Mouse (Mus musculus) CH12F3 (cell line): ENCODE data around the gene Cabs1.

ENCODE experiments used
- in situ Hi-C: fragments of 300-500 bp; cut with MboI; formaldehyde crosslinking; loops from 2 replicates; pipeline ENCODE4 v1.14.3; 2020; ENCODE audit warnings: low sequenced_read_pairs

Cabs1 gene

GRCm38 (mm10) chr5:87979139-87979538 lies at the start of gene Cabs1:
Gene Cabs1, plus strand, starts transcription at chr5:87979439.
- in situ Hi-C loops, result no loop called here

GRCm38 (mm10) chr5:87931603-87932002 lies 47.6 kb upstream of the Cabs1 start:
- in situ Hi-C loops, result no loop called here

- in situ Hi-C loops, result no loop called here
Measured at GRCm38 (mm10) chr5:87940752-87941151, 38.5 kb upstream of the Cabs1 start.

- in situ Hi-C loops, result no loop called here
Measured at GRCm38 (mm10) chr5:87942515-87942914, 36.7 kb upstream of the Cabs1 start.

- in situ Hi-C loops, result no loop called here
Measured at GRCm38 (mm10) chr5:87951836-87952235, 27.4 kb upstream of the Cabs1 start.

GRCm38 (mm10) chr5:87969201-87969600 lies 10.0 kb upstream of the Cabs1 start, which contains the start of the genes 2310003L06Rik and Gm28434:
Gene 2310003L06Rik, plus strand, starts transcription at chr5:87969459.
Gene Gm28434, plus strand, starts transcription at chr5:87969517.
- in situ Hi-C loops, result no loop called here

- in situ Hi-C loops, result no loop called here
Measured at GRCm38 (mm10) chr5:87982468-87983214, 3.4 kb downstream of the Cabs1 start.

GRCm38 (mm10) chr5:88002249-88002648 lies 23.0 kb downstream of the Cabs1 start, which contains the start of gene Smr3a:
Gene Smr3a, plus strand, starts transcription at chr5:88002549.
- in situ Hi-C loops, result no loop called here

GRCm38 (mm10) chr5:88005241-88005640 lies 26.0 kb downstream of the Cabs1 start:
- in situ Hi-C loops, result no loop called here
